Comparison of ENCODE assay signal across 22 mouse cellular contexts in the genomic region with DNA sequence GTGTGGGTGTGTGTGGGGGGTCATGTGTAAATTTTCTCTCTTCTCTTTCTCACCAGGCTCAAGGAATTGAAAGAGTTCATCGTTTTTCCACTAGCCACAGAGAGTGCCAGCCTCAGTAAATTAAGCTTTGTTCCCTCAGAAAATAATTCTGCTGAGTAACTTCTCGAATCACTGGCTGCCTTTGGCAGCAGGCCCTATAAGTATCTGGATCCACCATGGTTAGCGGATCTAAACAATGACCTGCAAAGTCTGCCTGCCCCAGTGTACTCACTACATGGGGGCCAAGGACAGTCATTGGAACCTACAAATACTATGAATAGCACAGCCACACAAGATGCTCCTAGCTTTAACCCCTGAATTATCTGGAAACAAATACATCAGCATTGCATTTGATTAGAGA.
A peak's percentile ranks its signal among the peaks of the same experiment; 100 is the strongest.
DNase-seq lines count a peak whose midpoint lies in the region; ATAC-seq lines count a peak whose summit lies in the region.
"Had no signal": no experiment of that assay in that cellular context is flagged by ENCODE, and none has a peak within 500 bp of the region (broad histone marks: within the 10 kb centered on the region; RNA-seq: fewer than 3 reads in every experiment).

No protein-coding gene starts in this region.

- H3K4me2 ChIP-seq in embryonic facial prominence, embryonic 14.5 days (ENCODE audit: low read depth, low read length) = no peak overlapping the region
- H3K4me2 ChIP-seq in hindbrain, embryonic 15.5 days = no peak overlapping the region
- H3K4me2 ChIP-seq in hindbrain, embryonic 13.5 days = no peak overlapping the region
- H3K4me2 ChIP-seq in midbrain, embryonic 14.5 days (ENCODE audit: low read length) = no peak overlapping the region
- H3K4me2 ChIP-seq in midbrain, embryonic 16.5 days (ENCODE audit: low read length) = no peak overlapping the region
- H3K4me2 ChIP-seq: embryonic facial prominence, embryonic 12.5 days; forebrain, embryonic 15.5 days; heart, embryonic 13.5 days; hindbrain, embryonic 12.5 days had no signal

- no peak for ATAC-seq in embryonic facial prominence, embryonic 14.5 days (ENCODE audit: low read depth)
- peak; percentile 51; the same call in 1 of the 2 replicates for ATAC-seq in hindbrain, embryonic 15.5 days (ENCODE audit: low FRiP score, low read depth)
- no peak for ATAC-seq in hindbrain, embryonic 13.5 days (ENCODE audit: low FRiP score)
- no peak for ATAC-seq in midbrain, embryonic 14.5 days (ENCODE audit: low FRiP score, low TSS enrichment)
- ATAC-seq in midbrain, embryonic 16.5 days = no peak
- ATAC-seq: CD4-positive, CD25-positive, alpha-beta regulatory T cell, adult 4 months; forebrain, embryonic 15.5 days; intestine, embryonic 16.5 days had no signal

- DNase-seq in embryonic facial prominence, embryonic 14.5 days (ENCODE audit: low spot score) = peak; percentile 2
- DNase-seq in embryonic facial prominence, embryonic 10.5 days (ENCODE audit: low spot score) = no peak
- DNase-seq in midbrain, embryonic 14.5 days = peak; percentile 10
- no peak for DNase-seq in embryo, embryonic 10 days (ENCODE audit: low spot score)
- DNase-seq: adrenal gland, postnatal 14 days; B cell, adult 2 months; cerebellum, adult 2 months; cerebellum, postnatal 10 days; embryo, embryonic 11 days; gastrocnemius, adult 2 months; gastrocnemius, postnatal 25 days; heart, postnatal 36 days had no signal

- H3K9ac ChIP-seq in embryonic facial prominence, embryonic 14.5 days (ENCODE audit: low read depth, low read length) = no peak overlapping the region
- no peak overlapping the region for H3K9ac ChIP-seq in hindbrain, embryonic 15.5 days
- no peak overlapping the region for H3K9ac ChIP-seq in hindbrain, embryonic 13.5 days
- H3K9ac ChIP-seq in midbrain, embryonic 14.5 days (replicated peaks; ENCODE audit: low read length) = no peak overlapping the region
- no peak overlapping the region for H3K9ac ChIP-seq in midbrain, embryonic 16.5 days (ENCODE audit: low read depth, low read length)
- H3K9ac ChIP-seq: embryonic facial prominence, embryonic 12.5 days; forebrain, embryonic 15.5 days; heart, embryonic 13.5 days; hindbrain, embryonic 12.5 days had no signal

- 55% methylated on average over 3 of the region's 3 CpGs for WGBS in embryonic facial prominence, embryonic 14.5 days
- 77% methylated on average over 3 of the region's 3 CpGs for WGBS in embryonic facial prominence, embryonic 10.5 days
- WGBS in hindbrain, embryonic 15.5 days = 36% methylated on average over 3 of the region's 3 CpGs
- 49% methylated on average over 3 of the region's 3 CpGs for WGBS in hindbrain, embryonic 13.5 days
- WGBS in midbrain, embryonic 14.5 days = 53% methylated on average over 3 of the region's 3 CpGs
- WGBS in midbrain, embryonic 16.5 days = 33% methylated on average over 3 of the region's 3 CpGs

- no peaks in the 10 kb centered on the region for H3K27me3 ChIP-seq in embryonic facial prominence, embryonic 14.5 days (replicated peaks; ENCODE audit: control insufficient read depth, insufficient read depth, low read length)
- no peaks in the 10 kb centered on the region for H3K27me3 ChIP-seq in embryonic facial prominence, embryonic 10.5 days (replicated peaks; ENCODE audit: low read depth, poor library complexity, severe bottlenecking)
- H3K27me3 ChIP-seq in hindbrain, embryonic 15.5 days = no peaks in the 10 kb centered on the region
- H3K27me3 ChIP-seq in hindbrain, embryonic 13.5 days = no peaks in the 10 kb centered on the region
- no peaks in the 10 kb centered on the region for H3K27me3 ChIP-seq in midbrain, embryonic 14.5 days (ENCODE audit: control insufficient read depth, insufficient read depth, low read length)
- H3K27me3 ChIP-seq in midbrain, embryonic 16.5 days (ENCODE audit: control insufficient read depth, insufficient read depth, low read depth, low read length) = no peaks in the 10 kb centered on the region
- H3K27me3 ChIP-seq: embryonic facial prominence, embryonic 12.5 days; forebrain, embryonic 15.5 days; heart, embryonic 13.5 days; hindbrain, embryonic 12.5 days had no signal

- no peaks in the 10 kb centered on the region for H3K36me3 ChIP-seq in embryonic facial prominence, embryonic 14.5 days (ENCODE audit: control insufficient read depth, insufficient read depth, low read length)
- no peaks in the 10 kb centered on the region for H3K36me3 ChIP-seq in embryonic facial prominence, embryonic 10.5 days (replicated peaks)
- no peaks in the 10 kb centered on the region for H3K36me3 ChIP-seq in hindbrain, embryonic 15.5 days
- H3K36me3 ChIP-seq in hindbrain, embryonic 13.5 days = no peaks in the 10 kb centered on the region
- H3K36me3 ChIP-seq in midbrain, embryonic 14.5 days (ENCODE audit: control insufficient read depth, insufficient read depth, low read length) = no peaks in the 10 kb centered on the region
- no peaks in the 10 kb centered on the region for H3K36me3 ChIP-seq in midbrain, embryonic 16.5 days (ENCODE audit: control insufficient read depth, insufficient read depth, low read length)
- H3K36me3 ChIP-seq: embryonic facial prominence, embryonic 12.5 days; forebrain, embryonic 15.5 days; G1E; heart, embryonic 13.5 days; hindbrain, embryonic 12.5 days had no signal

- no peaks in the 10 kb centered on the region for H3K4me1 ChIP-seq in embryonic facial prominence, embryonic 14.5 days (ENCODE audit: control insufficient read depth, insufficient read depth, low read length)
- H3K4me1 ChIP-seq in embryonic facial prominence, embryonic 10.5 days = no peaks in the 10 kb centered on the region
- H3K4me1 ChIP-seq in hindbrain, embryonic 15.5 days (replicated peaks) = no peaks in the 10 kb centered on the region
- no peaks in the 10 kb centered on the region; the same call in 1 of the 2 replicates for H3K4me1 ChIP-seq in hindbrain, embryonic 13.5 days (replicated peaks)
- H3K4me1 ChIP-seq in midbrain, embryonic 14.5 days (ENCODE audit: control insufficient read depth, insufficient read depth, low read length) = no peaks in the 10 kb centered on the region
- no peaks in the 10 kb centered on the region for H3K4me1 ChIP-seq in midbrain, embryonic 16.5 days (ENCODE audit: control insufficient read depth, insufficient read depth, low read length)
- H3K4me1 ChIP-seq: embryonic facial prominence, embryonic 12.5 days; forebrain, embryonic 15.5 days; heart, embryonic 13.5 days; hindbrain, embryonic 12.5 days had no signal

- no peaks in the 10 kb centered on the region for H3K9me3 ChIP-seq in embryonic facial prominence, embryonic 14.5 days (ENCODE audit: control insufficient read depth, low read length)
- no peaks in the 10 kb centered on the region for H3K9me3 ChIP-seq in embryonic facial prominence, embryonic 10.5 days
- no peaks in the 10 kb centered on the region for H3K9me3 ChIP-seq in hindbrain, embryonic 15.5 days
- H3K9me3 ChIP-seq in hindbrain, embryonic 13.5 days = no peaks in the 10 kb centered on the region
- H3K9me3 ChIP-seq in midbrain, embryonic 14.5 days (ENCODE audit: control insufficient read depth, low read length) = no peaks in the 10 kb centered on the region
- no peaks in the 10 kb centered on the region for H3K9me3 ChIP-seq in midbrain, embryonic 16.5 days (replicated peaks; ENCODE audit: control insufficient read depth, low read length, poor library complexity, severe bottlenecking)
- H3K9me3 ChIP-seq: embryonic facial prominence, embryonic 12.5 days; forebrain, embryonic 15.5 days; G1E; heart, embryonic 13.5 days; hindbrain, embryonic 12.5 days had no signal

- no peak overlapping the region for H3K4me3 ChIP-seq in embryonic facial prominence, embryonic 14.5 days (ENCODE audit: low read depth, low read length)
- H3K4me3 ChIP-seq in embryonic facial prominence, embryonic 10.5 days = no peak overlapping the region
- no peak overlapping the region for H3K4me3 ChIP-seq in hindbrain, embryonic 15.5 days
- no peak overlapping the region for H3K4me3 ChIP-seq in hindbrain, embryonic 13.5 days
- no peak overlapping the region for H3K4me3 ChIP-seq in midbrain, embryonic 14.5 days (replicated peaks; ENCODE audit: low read depth, low read length)
- H3K4me3 ChIP-seq in midbrain, embryonic 16.5 days (ENCODE audit: low read depth, low read length) = no peak overlapping the region
- H3K4me3 ChIP-seq: embryonic facial prominence, embryonic 12.5 days; forebrain, embryonic 15.5 days; gastrocnemius, adult 2 months; heart, embryonic 13.5 days; hindbrain, embryonic 12.5 days had no signal

- H3K27ac ChIP-seq in embryonic facial prominence, embryonic 14.5 days (replicated peaks; ENCODE audit: low read depth, low read length) = no peak overlapping the region
- no peak overlapping the region for H3K27ac ChIP-seq in embryonic facial prominence, embryonic 10.5 days (replicated peaks)
- no peak overlapping the region for H3K27ac ChIP-seq in hindbrain, embryonic 15.5 days (replicated peaks)
- H3K27ac ChIP-seq in hindbrain, embryonic 13.5 days = no peak overlapping the region
- H3K27ac ChIP-seq in midbrain, embryonic 14.5 days (replicated peaks; ENCODE audit: low read depth, low read length) = no peak overlapping the region
- no peak overlapping the region for H3K27ac ChIP-seq in midbrain, embryonic 16.5 days (ENCODE audit: low read length)
- H3K27ac ChIP-seq: embryonic facial prominence, embryonic 12.5 days; forebrain, embryonic 15.5 days; gastrocnemius, adult 2 months; heart, embryonic 13.5 days; hindbrain, embryonic 12.5 days had no signal

Comparison
In these comparisons a context has a peak if more than half of its experiments do, and no peak if none do; other contexts are left out.
1. DNase-seq: peak in embryonic facial prominence, embryonic 14.5 days (single experiment) and midbrain, embryonic 14.5 days (single experiment); none in embryonic facial prominence, embryonic 10.5 days (single experiment) and embryo, embryonic 10 days (single experiment).